Mouse (Mus musculus) lung, embryonic 16.5 days (tissue): ENCODE measurements around the gene Dnmt1. TPM values are rescaled to one million over a fixed set of nuclear protein-coding genes. Genes with fewer than 3 reads are reported as not detected.
A peak's percentile ranks its signal among the peaks of the same experiment; 100 is the strongest.

Experiments
- ATAC-seq: fragments of 200-750 bp; cut with Nextera tagmentation; 2 replicates; pipeline ENCODE4 v1.8.0; 2017; ENCODE audit warnings: low read depth, mild to moderate bottlenecking, moderate library complexity
- H3K27ac ChIP-seq: fragments of 300-500 bp; sonication (generic); 2 replicates; pipeline ENCODE4 v1.5.1; 2014; ENCODE audit warnings: mild to moderate bottlenecking, control low read depth, low read length
- H3K27me3 ChIP-seq: fragments of 300-500 bp; sonication (generic); 2 replicates; pipeline ENCODE4 v1.6.1; 2014; ENCODE audit warnings: low read depth, low read length, mixed read lengths; ENCODE audit not compliant: control insufficient read depth, insufficient read depth
- H3K36me3 ChIP-seq: fragments of 300-500 bp; sonication (generic); 2 replicates; pipeline ENCODE4 v1.6.1; 2014; ENCODE audit warnings: low read length; ENCODE audit not compliant: control insufficient read depth, insufficient read depth
- H3K4me1 ChIP-seq: fragments of 300-500 bp; sonication (generic); replicated peaks from 2 replicates; pipeline ENCODE4 v1.6.1; 2014; ENCODE audit warnings: low read length, mixed read lengths; ENCODE audit not compliant: control insufficient read depth, insufficient read depth
- H3K4me2 ChIP-seq: fragments of 300-500 bp; sonication (generic); 2 replicates; pipeline ENCODE4 v1.6.1; 2014; ENCODE audit warnings: low read depth, low read length, control low read depth
- H3K4me3 ChIP-seq: fragments of 300-500 bp; sonication (generic); 2 replicates; pipeline ENCODE4 v1.5.1; 2014; ENCODE audit warnings: mild to moderate bottlenecking, low read length, control low read depth
- H3K9ac ChIP-seq: fragments of 300-500 bp; sonication (generic); 2 replicates; pipeline ENCODE4 v1.6.1; 2014; ENCODE audit warnings: low read length, control low read depth
- H3K9me3 ChIP-seq: fragments of 300-500 bp; sonication (generic); 2 replicates; pipeline ENCODE4 v1.6.1; 2016; ENCODE audit warnings: low read length; ENCODE audit not compliant: control insufficient read depth
- WGBS: fragments of 180-500 bp; shearing (Covaris S2); extraction: QIAGEN DNeasy Blood & Tissue Kit; methylation state at CpG from one replicate; pipeline ENCODE4 v1.1.7; 2014; 5-methylcytosine and 5-hydroxymethylcytosine counted together
- polyA plus RNA-seq: library from polyadenylated mRNA; unstranded; fragments of >200 nt; fragmentation: Nextera tagmentation; extraction: Ambion mirVana; gene quantifications from 2 replicates; pipeline ENCODE4 v1.2.1, GENCODE M21; 2015

The Dnmt1 gene
- polyA plus RNA-seq, 1 experiment from 2014 or later, result 97.1 TPM

GRCm38 (mm10) chr9:20951441-20951840 is 8.2 kb downstream of the Dnmt1 start:
- peak overlapping the region; percentile 87 for H3K4me2 ChIP-seq
- 4% methylated on average over 14 of the region's 14 CpGs for WGBS
- H3K9me3 ChIP-seq, result no peaks in the 10 kb centered on the region
- peak overlapping the region; percentile 97 for H3K27ac ChIP-seq
- no peaks in the 10 kb centered on the region for H3K36me3 ChIP-seq
- no peaks in the 10 kb centered on the region for H3K27me3 ChIP-seq
- peak overlapping the region; percentile 98 for H3K4me3 ChIP-seq
- H3K9ac ChIP-seq, result peak overlapping the region; percentile 77
- H3K4me1 ChIP-seq, result peaks cover 19% of the 10 kb centered on the region
- peak; percentile 16; the same call in 1 of the 2 replicates for ATAC-seq

GRCm38 (mm10) chr9:20950419-20950818 is 9.3 kb downstream of the Dnmt1 start:
- H3K4me1 ChIP-seq, result peaks cover 19% of the 10 kb centered on the region
- H3K27ac ChIP-seq, result no peak overlapping the region
- no peaks in the 10 kb centered on the region for H3K9me3 ChIP-seq
- no peaks in the 10 kb centered on the region for H3K27me3 ChIP-seq
- H3K4me3 ChIP-seq, result peak overlapping the region; percentile 98
- no peak for ATAC-seq
- H3K4me2 ChIP-seq, result peak overlapping the region; percentile 87
- peak overlapping the region; percentile 77 for H3K9ac ChIP-seq
- no peaks in the 10 kb centered on the region for H3K36me3 ChIP-seq

GRCm38 (mm10) chr9:20946066-20946880 is 13.4 kb downstream of the Dnmt1 start:
- Histone ChIP-seq H3K27ac (no peak overlapping the region), H3K9ac (no peak overlapping the region), H3K4me1 (peaks cover 16% of the 10 kb centered on the region), H3K4me3 (no peak overlapping the region), H3K27me3 (no peaks in the 10 kb centered on the region), H3K4me2 (no peak overlapping the region), H3K9me3 (no peaks in the 10 kb centered on the region), H3K36me3 (0 out of 2 replicates have a peak, but pooled peaks cover 4% of the 10 kb centered on the region)
- 74% methylated on average over 16 of the region's 16 CpGs for WGBS
- no peak for ATAC-seq

- H3K36me3 ChIP-seq, result peaks cover 16% of the 10 kb centered on the region
- 51% methylated on average over 4 of the region's 4 CpGs for WGBS
These were observed 14.9 kb downstream of the Dnmt1 start for GRCm38 (mm10) chr9:20944697-20945370.

GRCm38 (mm10) chr9:20943911-20944310 is 15.8 kb downstream of the Dnmt1 start:
- Histone ChIP-seq H3K36me3 (peaks cover 25% of the 10 kb centered on the region), H3K4me3 (no peak overlapping the region), H3K27me3 (no peaks in the 10 kb centered on the region), H3K4me1 (peaks cover 3% of the 10 kb centered on the region), H3K9me3 (no peaks in the 10 kb centered on the region), H3K4me2 (no peak overlapping the region), H3K9ac (0 out of 2 replicates have a peak overlapping the region, but pooled peaks have one; percentile 26), H3K27ac (0 out of 2 replicates have a peak overlapping the region, but pooled peaks have one; percentile 10)
- WGBS, result 13% methylated on average over 2 of the region's 2 CpGs
- ATAC-seq, result no peak

More at GRCm38 (mm10) chr9:20944697-20945370, 14.9 kb downstream of the Dnmt1 start:
- peaks cover 8% of the 10 kb centered on the region for H3K4me1 ChIP-seq
- H3K9ac ChIP-seq, result no peak overlapping the region
- H3K27ac ChIP-seq, result no peak overlapping the region
- no peaks in the 10 kb centered on the region for H3K27me3 ChIP-seq
- H3K4me3 ChIP-seq, result no peak overlapping the region
- H3K4me2 ChIP-seq, result no peak overlapping the region
- ATAC-seq, result no peak
- H3K9me3 ChIP-seq, result no peaks in the 10 kb centered on the region

- peaks cover 3% of the 10 kb centered on the region for H3K4me1 ChIP-seq
- WGBS, result 82% methylated on average over 7 of the region's 7 CpGs
- ATAC-seq, result 0 out of 2 replicates have a peak, but pooled peaks have one; percentile 16
- no peaks in the 10 kb centered on the region for H3K27me3 ChIP-seq
- H3K27ac ChIP-seq, result peak overlapping the region; percentile 10; the same call in 1 of the 2 replicates
- H3K4me2 ChIP-seq, result no peak overlapping the region
- no peaks in the 10 kb centered on the region for H3K9me3 ChIP-seq
- H3K9ac ChIP-seq, result 0 out of 2 replicates have a peak overlapping the region, but pooled peaks have one; percentile 26
- H3K4me3 ChIP-seq, result no peak overlapping the region
- peaks cover 30% of the 10 kb centered on the region for H3K36me3 ChIP-seq
These were observed 16.3 kb downstream of the Dnmt1 start for GRCm38 (mm10) chr9:20943396-20943795.

- H3K9me3 ChIP-seq, result no peaks in the 10 kb centered on the region
- no peak overlapping the region for H3K9ac ChIP-seq
- H3K36me3 ChIP-seq, result peaks cover 81% of the 10 kb centered on the region
- no peak for ATAC-seq
- no peak overlapping the region for H3K4me3 ChIP-seq
- H3K4me1 ChIP-seq, result no peaks in the 10 kb centered on the region
- H3K27me3 ChIP-seq, result no peaks in the 10 kb centered on the region
- no peak overlapping the region for H3K4me2 ChIP-seq
- no peak overlapping the region for H3K27ac ChIP-seq
- WGBS, result 92% methylated on average over 3 of the region's 3 CpGs
These were observed 36.4 kb downstream of the Dnmt1 start for GRCm38 (mm10) chr9:20923258-20923657.

- Histone ChIP-seq H3K9ac (no peak overlapping the region), H3K27me3 (no peaks in the 10 kb centered on the region), H3K36me3 (peaks cover 88% of the 10 kb centered on the region), H3K4me2 (no peak overlapping the region), H3K4me1 (no peaks in the 10 kb centered on the region), H3K4me3 (no peak overlapping the region), H3K27ac (no peak overlapping the region), H3K9me3 (no peaks in the 10 kb centered on the region)
- ATAC-seq, result no peak
- 73% methylated on average over 4 of the region's 4 CpGs for WGBS
These were observed 43.5 kb downstream of the Dnmt1 start for GRCm38 (mm10) chr9:20916160-20916559.

GRCm38 (mm10) chr9:20909948-20910347 is 49.7 kb downstream of the Dnmt1 start:
- Histone ChIP-seq H3K27ac (no peak overlapping the region), H3K4me2 (no peak overlapping the region), H3K4me1 (no peaks in the 10 kb centered on the region), H3K9me3 (no peaks in the 10 kb centered on the region), H3K36me3 (peaks cover 82% of the 10 kb centered on the region), H3K9ac (no peak overlapping the region), H3K4me3 (no peak overlapping the region), H3K27me3 (no peaks in the 10 kb centered on the region)
- no peak for ATAC-seq
- 87% methylated on average over 9 of the region's 9 CpGs for WGBS
